Mouse (Mus musculus): ENCODE data around the gene Sox13. TPM values are rescaled to one million over a fixed set of nuclear protein-coding genes. Genes with fewer than 3 reads are reported as not detected.

The Sox13 gene
- polyA plus RNA-seq, 1 experiment from 2014 or later = 5.2 TPM

DNA sequence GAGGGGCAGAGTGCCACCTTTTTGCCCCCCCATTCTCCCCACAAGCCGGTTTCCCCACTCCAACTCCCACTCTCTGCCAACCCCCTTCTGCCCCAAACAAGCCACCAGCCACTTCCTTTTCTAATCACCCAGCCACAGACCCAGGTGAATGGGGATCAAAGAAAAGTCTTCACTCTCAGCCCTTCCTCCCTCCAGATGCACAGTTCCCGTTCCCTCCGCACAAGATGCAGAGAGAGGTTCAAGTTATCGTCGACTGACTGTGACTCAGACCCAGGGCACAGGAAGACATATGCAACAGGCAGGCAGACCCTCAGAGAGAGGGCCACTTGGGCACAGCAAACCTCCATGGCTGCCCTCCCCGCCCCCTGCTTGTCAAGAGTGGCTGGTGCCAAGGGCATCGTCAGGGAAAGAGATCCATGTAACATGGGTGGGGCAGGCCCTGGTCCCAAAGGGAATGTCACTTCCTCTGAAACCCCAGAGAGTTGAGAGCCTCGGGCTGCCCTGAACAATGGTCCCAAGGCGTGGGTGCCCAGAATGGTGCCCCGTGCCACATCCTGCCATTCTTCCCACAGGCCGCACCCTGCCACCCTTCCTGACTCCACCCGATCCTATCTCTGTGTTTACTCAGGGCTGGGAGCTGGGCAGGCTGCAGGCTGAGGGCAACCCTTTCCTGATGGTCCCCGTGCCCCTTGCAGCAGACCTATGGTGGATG, 24.0 kb downstream of the Sox13 start:
- no peak overlapping the region for H3K4me3 ChIP-seq (ENCODE audit: control insufficient read depth in 1 of 2, insufficient read depth in 1 of 2, low read depth in 1 of 2, low read length in 2 of 2)
- no peaks in the 10 kb centered on the region for H3K9me3 ChIP-seq (ENCODE audit: control insufficient read depth, low read length)
- 64% methylated on average over 13 of the region's 13 CpGs for WGBS
- H3K27me3 ChIP-seq (ENCODE audit: control insufficient read depth, insufficient read depth, low read length) = no peaks in the 10 kb centered on the region
- H3K36me3 ChIP-seq (ENCODE audit: control insufficient read depth, insufficient read depth, low read length) = no peaks in the 10 kb centered on the region
- H3K9ac ChIP-seq (ENCODE audit: low read length) = no peak overlapping the region
- no peak overlapping the region for H3K4me2 ChIP-seq (ENCODE audit: low read length)
- no peak overlapping the region for H3K27ac ChIP-seq (replicated peaks in 1 of 2; ENCODE audit: control insufficient read depth in 1 of 2, insufficient read depth in 1 of 2, low read depth in 2 of 2, low read length in 2 of 2)
- no peak; the same call in 1 of the 2 replicates for ATAC-seq (ENCODE audit: insufficient number of reproducible peaks, insufficient read depth, low FRiP score, low read depth)
- peaks cover 4 to 6% of the 10 kb centered on the region in 2 experiments; a peak in 2 of 4 replicates for H3K4me1 ChIP-seq (ENCODE audit: control insufficient read depth in 2 of 2, insufficient read depth in 2 of 2, low read length in 2 of 2)

DNA sequence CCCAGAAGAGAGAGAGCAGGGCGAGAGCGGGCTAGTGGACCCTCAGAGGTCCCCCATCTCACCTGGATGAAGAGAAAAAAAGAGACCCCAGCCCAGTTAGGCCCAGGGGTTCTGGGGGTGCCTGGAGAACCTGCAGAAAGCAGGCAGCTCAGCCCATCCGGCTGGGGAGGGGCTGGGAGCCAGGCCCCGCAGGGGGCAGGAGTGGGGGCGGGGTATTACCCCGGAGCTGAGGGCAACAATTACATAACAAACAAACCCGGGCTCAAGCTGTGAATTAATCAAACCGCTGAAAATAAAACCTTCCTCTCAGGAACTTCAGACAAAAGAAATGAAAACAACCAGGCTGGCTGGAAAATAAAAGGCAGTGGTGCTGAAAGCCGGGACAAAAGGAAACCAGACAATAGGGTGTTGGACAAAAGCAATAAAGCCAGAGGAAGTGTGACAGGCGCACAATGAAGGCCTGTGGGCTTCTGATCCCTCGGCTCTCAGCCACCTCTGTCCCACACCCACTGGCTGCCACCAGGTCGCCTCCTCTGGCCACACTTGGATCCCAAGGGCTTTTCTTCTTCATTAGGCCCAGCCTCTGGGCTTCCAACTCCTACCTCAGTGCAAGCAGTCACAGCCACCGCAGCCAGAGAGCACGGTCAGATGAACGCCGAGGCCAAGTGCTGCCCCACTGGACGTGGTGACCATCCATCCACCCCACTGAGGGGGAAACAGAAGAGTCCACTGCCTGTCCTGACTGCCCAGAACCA, 26.5 kb downstream of the Sox13 start:
- H3K27ac ChIP-seq (replicated peaks in 1 of 2; ENCODE audit: control insufficient read depth in 1 of 2, insufficient read depth in 1 of 2, low read depth in 2 of 2, low read length in 2 of 2) = peak overlapping the region; percentile 64 to 74
- H3K4me3 ChIP-seq (ENCODE audit: control insufficient read depth in 1 of 2, insufficient read depth in 1 of 2, low read depth in 1 of 2, low read length in 2 of 2) = no peak overlapping the region
- no peaks in the 10 kb centered on the region for H3K27me3 ChIP-seq (ENCODE audit: control insufficient read depth, insufficient read depth, low read length)
- peak overlapping the region; percentile 25 for H3K4me2 ChIP-seq (ENCODE audit: low read length)
- no peaks in the 10 kb centered on the region for H3K9me3 ChIP-seq (ENCODE audit: control insufficient read depth, low read length)
- 18% methylated on average over 17 of the region's 17 CpGs for WGBS
- peak; percentile 59 for ATAC-seq (ENCODE audit: insufficient number of reproducible peaks, insufficient read depth, low FRiP score, low read depth)
- peak overlapping the region; percentile 25; the same call in 1 of the 2 replicates for H3K9ac ChIP-seq (ENCODE audit: low read length)
- H3K4me1 ChIP-seq (ENCODE audit: control insufficient read depth in 2 of 2, insufficient read depth in 2 of 2, low read length in 2 of 2) = peaks cover 4 to 6% of the 10 kb centered on the region in 2 experiments; a peak in 2 of 4 replicates
- 0 out of 2 replicates have a peak, but pooled peaks cover 3% of the 10 kb centered on the region for H3K36me3 ChIP-seq (ENCODE audit: control insufficient read depth, insufficient read depth, low read length)

GRCm38 (mm10) chr1:133397094-133397482, 27.1 kb downstream of the Sox13 start:
- Histone ChIP-seq H3K27me3 (ENCODE audit: control insufficient read depth, insufficient read depth, low read length) (no peaks in the 10 kb centered on the region), H3K27ac (replicated peaks in 1 of 2; ENCODE audit: control insufficient read depth in 1 of 2, insufficient read depth in 1 of 2, low read depth in 2 of 2, low read length in 2 of 2) (peak overlapping the region; percentile 31 to 74; a peak in 3 of 4 replicates), H3K9ac (ENCODE audit: low read length) (peak overlapping the region; percentile 25; the same call in 1 of the 2 replicates), H3K4me3 (ENCODE audit: control insufficient read depth in 1 of 2, insufficient read depth in 1 of 2, low read depth in 1 of 2, low read length in 2 of 2) (no peak overlapping the region), H3K4me2 (ENCODE audit: low read length) (peak overlapping the region; percentile 25), H3K36me3 (ENCODE audit: control insufficient read depth, insufficient read depth, low read length) (peaks cover 6% of the 10 kb centered on the region; the same call in 1 of the 2 replicates), H3K4me1 (ENCODE audit: control insufficient read depth in 2 of 2, insufficient read depth in 2 of 2, low read length in 2 of 2) (peaks cover 4 to 6% of the 10 kb centered on the region in 2 experiments; a peak in 2 of 4 replicates), H3K9me3 (ENCODE audit: control insufficient read depth, low read length) (no peaks in the 10 kb centered on the region)
- WGBS = 78% methylated on average over 5 of the region's 5 CpGs
- no peak for ATAC-seq (ENCODE audit: insufficient number of reproducible peaks, insufficient read depth, low FRiP score, low read depth)

GRCm38 (mm10) chr1:133396693-133397092, 27.5 kb downstream of the Sox13 start:
- Histone ChIP-seq H3K4me2 (ENCODE audit: low read length) (no peak overlapping the region), H3K27me3 (ENCODE audit: control insufficient read depth, insufficient read depth, low read length) (no peaks in the 10 kb centered on the region), H3K27ac (replicated peaks in 1 of 2; ENCODE audit: control insufficient read depth in 1 of 2, insufficient read depth in 1 of 2, low read depth in 2 of 2, low read length in 2 of 2) (no peak overlapping the region), H3K36me3 (ENCODE audit: control insufficient read depth, insufficient read depth, low read length) (peaks cover 9% of the 10 kb centered on the region; the same call in 1 of the 2 replicates), H3K9me3 (ENCODE audit: control insufficient read depth, low read length) (0 out of 2 replicates have a peak, but pooled peaks cover under 1% of the 10 kb centered on the region), H3K9ac (ENCODE audit: low read length) (no peak overlapping the region), H3K4me3 (ENCODE audit: control insufficient read depth in 1 of 2, insufficient read depth in 1 of 2, low read depth in 1 of 2, low read length in 2 of 2) (no peak overlapping the region), H3K4me1 (ENCODE audit: control insufficient read depth in 2 of 2, insufficient read depth in 2 of 2, low read length in 2 of 2) (peaks cover 4 to 6% of the 10 kb centered on the region in 2 experiments; a peak in 2 of 4 replicates)
- no peak for ATAC-seq (ENCODE audit: insufficient number of reproducible peaks, insufficient read depth, low FRiP score, low read depth)
- WGBS = 87% methylated on average over 5 of the region's 5 CpGs

- WGBS = 66% methylated on average over 4 of the region's 4 CpGs
- no peak for ATAC-seq (ENCODE audit: insufficient number of reproducible peaks, insufficient read depth, low FRiP score, low read depth)
- no peak overlapping the region for H3K4me3 ChIP-seq (ENCODE audit: control insufficient read depth in 1 of 2, insufficient read depth in 1 of 2, low read depth in 1 of 2, low read length in 2 of 2)
- H3K27ac ChIP-seq (replicated peaks in 1 of 2; ENCODE audit: control insufficient read depth in 1 of 2, insufficient read depth in 1 of 2, low read depth in 2 of 2, low read length in 2 of 2) = no peak overlapping the region
- no peaks in the 10 kb centered on the region for H3K27me3 ChIP-seq (ENCODE audit: control insufficient read depth, insufficient read depth, low read length)
- peaks cover 4 to 6% of the 10 kb centered on the region in 2 experiments; a peak in 2 of 4 replicates for H3K4me1 ChIP-seq (ENCODE audit: control insufficient read depth in 2 of 2, insufficient read depth in 2 of 2, low read length in 2 of 2)
- no peak overlapping the region for H3K4me2 ChIP-seq (ENCODE audit: low read length)
- 0 out of 2 replicates have a peak, but pooled peaks cover 6% of the 10 kb centered on the region for H3K9me3 ChIP-seq (ENCODE audit: control insufficient read depth, low read length)
- no peak overlapping the region for H3K9ac ChIP-seq (ENCODE audit: low read length)
- H3K36me3 ChIP-seq (ENCODE audit: control insufficient read depth, insufficient read depth, low read length) = peaks cover 29% of the 10 kb centered on the region; the same call in 1 of the 2 replicates
Observed at GRCm38 (mm10) chr1:133394702-133395101, 29.5 kb downstream of the Sox13 start.

DNA sequence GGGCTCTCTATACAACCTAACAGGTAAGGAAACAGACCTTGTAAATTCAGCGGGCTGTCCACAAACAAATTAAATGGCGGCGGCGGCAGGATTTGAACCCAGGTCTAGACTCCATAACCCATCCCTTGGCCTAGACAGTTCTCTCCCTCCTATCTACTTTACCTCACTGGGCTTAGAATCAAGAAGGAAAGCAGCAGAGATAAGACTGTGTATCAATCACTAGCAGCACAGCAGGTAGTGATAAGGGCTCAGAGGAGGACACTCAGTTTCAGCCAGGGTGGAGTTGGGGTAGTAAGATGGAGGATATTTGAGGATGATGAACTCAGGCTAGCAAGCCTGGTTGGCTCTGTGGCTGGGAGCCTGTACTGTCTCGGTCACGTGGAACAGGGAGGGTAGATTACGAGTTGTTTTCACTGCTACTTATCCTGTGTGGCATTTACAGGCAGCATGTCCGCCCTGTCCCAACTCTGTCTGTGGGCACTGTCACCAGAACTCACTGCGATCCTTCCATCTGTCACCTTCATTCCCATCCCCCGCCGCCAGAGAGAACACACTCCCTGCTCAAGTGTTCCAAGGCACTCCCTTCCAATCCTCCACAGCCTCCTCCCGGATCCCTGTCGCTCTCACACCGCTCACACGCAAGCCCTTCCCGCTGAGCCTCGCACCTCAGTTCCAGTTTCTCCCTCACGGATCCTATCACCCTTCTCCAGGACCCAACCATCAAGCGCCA, 36.5 kb downstream of the Sox13 start:
- peak overlapping the region; percentile 31; the same call in 1 of the 2 replicates for H3K4me2 ChIP-seq (ENCODE audit: low read length)
- H3K27me3 ChIP-seq (ENCODE audit: control insufficient read depth, insufficient read depth, low read length) = no peaks in the 10 kb centered on the region
- H3K4me1 ChIP-seq (ENCODE audit: control insufficient read depth in 2 of 2, insufficient read depth in 2 of 2, low read length in 2 of 2) = peaks cover 0 to 4% of the 10 kb centered on the region in 2 experiments; a peak in 2 of 4 replicates
- 38% methylated on average over 19 of the region's 19 CpGs for WGBS
- peaks cover 64% of the 10 kb centered on the region for H3K36me3 ChIP-seq (ENCODE audit: control insufficient read depth, insufficient read depth, low read length)
- no peak overlapping the region for H3K27ac ChIP-seq (replicated peaks in 1 of 2; ENCODE audit: control insufficient read depth in 1 of 2, insufficient read depth in 1 of 2, low read depth in 2 of 2, low read length in 2 of 2)
- no peak overlapping the region for H3K4me3 ChIP-seq (ENCODE audit: control insufficient read depth in 1 of 2, insufficient read depth in 1 of 2, low read depth in 1 of 2, low read length in 2 of 2)
- 0 out of 2 replicates have a peak, but pooled peaks cover 6% of the 10 kb centered on the region for H3K9me3 ChIP-seq (ENCODE audit: control insufficient read depth, low read length)
- ATAC-seq (ENCODE audit: insufficient number of reproducible peaks, insufficient read depth, low FRiP score, low read depth) = 0 out of 2 replicates have a peak, but pooled peaks have one; percentile 8
- H3K9ac ChIP-seq (ENCODE audit: low read length) = no peak overlapping the region

DNA sequence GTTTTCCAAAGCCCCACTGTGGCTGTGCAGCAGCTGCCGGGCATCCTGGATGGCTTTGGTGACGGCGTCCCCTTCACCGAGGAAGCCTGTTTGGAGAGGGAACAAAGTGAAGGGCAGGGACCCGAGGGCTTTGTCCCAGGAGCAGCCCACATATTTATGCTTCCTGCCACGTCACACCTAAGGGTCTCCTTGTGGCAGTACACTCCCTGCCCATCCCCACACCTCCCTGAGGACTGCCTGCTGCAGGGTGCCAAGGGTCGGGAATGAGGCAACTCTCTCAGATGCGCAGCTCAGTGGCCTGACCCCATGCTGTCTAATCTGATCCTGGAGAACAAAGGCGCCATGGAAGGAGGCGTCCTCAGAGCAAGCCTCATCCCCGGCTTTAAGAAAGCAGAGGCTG, 38.0 kb downstream of the Sox13 start:
- Histone ChIP-seq H3K36me3 (ENCODE audit: control insufficient read depth, insufficient read depth, low read length) (peaks cover 52% of the 10 kb centered on the region), H3K4me1 (ENCODE audit: control insufficient read depth in 2 of 2, insufficient read depth in 2 of 2, low read length in 2 of 2) (peaks cover 0 to 8% of the 10 kb centered on the region in 2 experiments; a peak in 2 of 4 replicates), H3K9me3 (ENCODE audit: control insufficient read depth, low read length) (0 out of 2 replicates have a peak, but pooled peaks cover under 1% of the 10 kb centered on the region), H3K4me2 (ENCODE audit: low read length) (no peak overlapping the region), H3K9ac (ENCODE audit: low read length) (no peak overlapping the region), H3K27ac (replicated peaks in 1 of 2; ENCODE audit: control insufficient read depth in 1 of 2, insufficient read depth in 1 of 2, low read depth in 2 of 2, low read length in 2 of 2) (no peak overlapping the region), H3K27me3 (ENCODE audit: control insufficient read depth, insufficient read depth, low read length) (no peaks in the 10 kb centered on the region), H3K4me3 (ENCODE audit: control insufficient read depth in 1 of 2, insufficient read depth in 1 of 2, low read depth in 1 of 2, low read length in 2 of 2) (no peak overlapping the region)
- ATAC-seq (ENCODE audit: insufficient number of reproducible peaks, insufficient read depth, low FRiP score, low read depth) = no peak
- 69% methylated on average over 11 of the region's 11 CpGs for WGBS
